Mouse (Mus musculus): Measurements from ENCODE around the gene Slc8a1.

Gene Slc8a1

GRCm38 (mm10) chr17:81669062-81669815 is 68.9 kb downstream of the Slc8a1 start:
- peak; percentile 41 for ATAC-seq (ENCODE audit: low TSS enrichment)

GRCm38 (mm10) chr17:81668466-81668865 is 69.7 kb downstream of the Slc8a1 start:
- 0 out of 2 replicates have a peak, but pooled peaks have one; percentile 12 for ATAC-seq (ENCODE audit: low TSS enrichment)

GRCm38 (mm10) chr17:81667935-81668334 is 70.2 kb downstream of the Slc8a1 start:
- no peak for ATAC-seq (ENCODE audit: low TSS enrichment)

DNA sequence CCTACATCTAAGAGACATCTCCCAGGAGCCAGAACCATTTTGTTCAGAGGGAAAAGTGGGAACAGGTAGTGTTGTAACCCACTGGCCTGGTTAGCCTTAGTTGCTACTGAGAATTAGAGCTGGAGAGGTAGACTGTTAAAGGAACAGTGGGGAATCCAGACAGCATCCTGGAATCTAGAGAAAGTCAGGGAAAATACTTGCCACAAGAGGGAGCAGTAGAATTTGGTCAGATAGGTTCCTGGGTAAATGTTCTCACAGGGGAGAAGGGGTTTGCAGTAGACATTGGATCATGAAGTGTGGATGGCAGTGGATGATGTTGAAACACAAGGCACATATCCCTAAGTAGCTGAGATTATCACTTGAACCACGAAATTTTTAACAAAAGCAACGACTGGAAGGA is 71.6 kb downstream of the Slc8a1 start:
- ATAC-seq (ENCODE audit: low TSS enrichment): peak; percentile 50

DNA sequence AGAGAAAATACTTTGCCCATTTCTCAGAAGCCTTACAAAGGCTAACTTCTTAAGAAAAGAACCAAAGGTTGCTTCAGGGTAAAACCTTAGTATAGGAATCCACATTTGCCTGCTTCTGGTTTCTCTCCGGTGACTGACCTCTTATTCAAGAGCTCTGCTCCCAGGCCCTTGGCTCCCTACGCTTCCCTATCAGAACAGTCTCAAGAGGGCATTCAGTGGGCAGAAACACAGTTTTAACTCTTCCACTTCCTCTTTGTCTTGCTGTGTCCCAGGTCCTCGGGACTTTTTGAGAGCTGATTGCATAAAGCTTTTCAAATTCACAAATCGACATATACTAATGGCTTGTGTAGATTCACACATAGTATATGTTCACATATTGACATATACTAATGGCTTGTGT is 73.3 kb downstream of the Slc8a1 start:
- ATAC-seq (ENCODE audit: low TSS enrichment): no peak

DNA sequence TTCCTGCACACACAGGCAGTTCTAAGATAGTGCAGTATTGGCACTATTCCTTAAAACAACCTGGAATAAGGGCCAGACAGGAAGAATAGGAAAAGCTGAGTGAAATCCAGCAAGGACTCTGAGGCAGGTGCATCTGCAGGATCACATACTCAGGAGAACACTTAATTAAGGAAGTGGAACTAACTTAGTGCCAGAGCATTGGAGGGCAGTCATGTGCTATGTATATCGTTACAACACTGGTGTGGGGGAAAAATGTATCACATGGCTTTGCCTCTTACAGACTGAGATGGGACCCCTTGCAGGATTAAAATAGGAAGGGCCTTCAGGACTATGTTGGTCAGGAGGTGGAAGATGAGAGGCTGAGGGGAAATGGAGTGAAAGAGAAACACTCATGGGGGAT is 80.3 kb downstream of the Slc8a1 start:
- ATAC-seq (ENCODE audit: low TSS enrichment): no peak; the same call in 1 of the 2 replicates

DNA sequence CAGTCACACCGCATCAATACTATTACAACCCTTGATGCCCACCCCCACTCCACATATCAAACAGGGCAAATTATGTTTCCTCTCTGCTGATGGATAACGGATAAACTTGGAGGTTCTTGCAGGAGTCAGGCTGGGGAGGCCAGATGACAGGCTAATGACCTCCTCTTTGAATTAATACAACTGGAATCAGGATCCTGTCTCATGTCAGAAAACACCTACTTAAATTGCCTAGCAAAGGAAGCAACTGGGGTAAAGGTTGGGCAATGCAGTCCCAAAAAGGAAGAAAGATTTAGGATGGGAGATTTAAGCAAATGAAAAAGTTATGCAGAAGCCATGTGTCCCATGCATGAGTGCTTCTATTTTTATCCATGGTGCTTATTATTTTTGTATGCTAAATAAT is 83.6 kb downstream of the Slc8a1 start:
- ATAC-seq (ENCODE audit: low TSS enrichment): no peak

DNA sequence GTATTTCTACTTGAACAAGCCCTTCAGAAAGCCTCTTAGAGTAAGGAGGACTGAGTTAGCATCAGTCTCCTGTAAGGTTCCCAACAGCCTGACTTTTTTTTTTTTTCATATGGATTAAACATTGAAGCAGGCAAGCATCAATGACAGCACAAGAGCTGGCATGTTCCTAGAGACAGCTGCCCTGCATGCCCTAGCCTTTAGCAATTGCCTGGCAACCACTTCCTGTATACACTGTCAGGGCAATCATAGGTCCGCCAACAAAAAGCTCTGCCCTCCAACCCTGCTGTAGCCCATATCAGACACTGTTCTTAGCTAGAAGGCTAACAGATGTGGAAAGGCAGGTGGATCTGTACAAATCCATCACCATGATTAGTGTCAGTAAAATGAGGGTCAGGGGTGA is 85.2 kb downstream of the Slc8a1 start:
- ATAC-seq (ENCODE audit: low TSS enrichment): no peak

GRCm38 (mm10) chr17:81636822-81637221 is 101.4 kb downstream of the Slc8a1 start:
- 0 out of 2 replicates have a peak, but pooled peaks have one; percentile 6 for ATAC-seq (ENCODE audit: low TSS enrichment)

DNA sequence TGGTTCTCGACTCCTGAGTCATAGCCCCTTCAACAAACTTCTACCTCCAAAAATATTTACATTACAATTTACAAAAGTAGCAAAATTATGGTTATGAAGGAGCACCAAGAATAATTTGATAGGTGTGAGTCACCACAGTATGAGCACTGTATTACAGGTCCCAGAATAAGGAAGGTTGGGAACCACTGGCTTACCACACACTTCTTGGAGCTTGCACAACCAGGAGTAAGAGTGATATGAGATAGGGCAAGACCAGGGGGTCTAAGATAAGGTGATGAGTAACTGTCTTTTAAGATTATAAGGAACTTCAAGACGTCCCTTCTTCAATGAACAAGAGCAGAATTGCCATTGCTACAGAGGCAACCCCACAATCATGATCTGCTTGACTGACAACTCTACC is 107.7 kb downstream of the Slc8a1 start:
- no peak for ATAC-seq (ENCODE audit: low TSS enrichment)

DNA sequence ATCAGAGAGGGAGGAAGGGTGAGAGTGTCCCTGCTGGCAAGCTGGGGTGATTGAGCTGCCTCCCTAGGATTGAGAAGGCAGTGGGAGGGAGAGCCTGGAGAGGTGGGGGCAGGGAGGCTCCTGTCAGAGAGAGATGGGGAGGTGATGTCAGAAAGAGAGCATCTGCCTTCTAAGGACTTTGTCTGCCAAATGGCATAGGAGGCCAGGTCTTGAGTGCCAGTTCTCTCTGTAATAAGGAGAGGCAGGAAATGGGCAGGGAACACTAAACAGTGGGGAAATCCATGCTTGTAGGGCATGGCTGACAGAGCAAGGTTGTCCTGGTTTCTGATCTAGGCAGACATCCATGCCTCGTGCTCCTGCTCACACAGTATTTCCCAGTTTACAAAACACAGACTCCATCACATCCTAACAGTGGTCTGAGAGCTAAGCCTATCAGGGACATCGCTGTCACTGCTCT is 117.0 kb downstream of the Slc8a1 start:
- peak; percentile 68 for ATAC-seq (ENCODE audit: low TSS enrichment)

- peak; percentile 32; the same call in 1 of the 2 replicates for ATAC-seq (ENCODE audit: low TSS enrichment)
These were observed 119.7 kb downstream of the Slc8a1 start for GRCm38 (mm10) chr17:81618461-81618860.

GRCm38 (mm10) chr17:81616326-81616725 is 121.9 kb downstream of the Slc8a1 start:
- ATAC-seq (ENCODE audit: low TSS enrichment): no peak

GRCm38 (mm10) chr17:81615391-81615790 is 122.8 kb downstream of the Slc8a1 start:
- no peak for ATAC-seq (ENCODE audit: low TSS enrichment)

GRCm38 (mm10) chr17:81607515-81607914 is 130.7 kb downstream of the Slc8a1 start:
- no peak for ATAC-seq (ENCODE audit: low TSS enrichment)

- no peak for ATAC-seq (ENCODE audit: low TSS enrichment)
These were observed 132.1 kb downstream of the Slc8a1 start for GRCm38 (mm10) chr17:81606084-81606483.

- no peak for ATAC-seq (ENCODE audit: low TSS enrichment)
These were observed 132.9 kb downstream of the Slc8a1 start for GRCm38 (mm10) chr17:81605219-81605660.

DNA sequence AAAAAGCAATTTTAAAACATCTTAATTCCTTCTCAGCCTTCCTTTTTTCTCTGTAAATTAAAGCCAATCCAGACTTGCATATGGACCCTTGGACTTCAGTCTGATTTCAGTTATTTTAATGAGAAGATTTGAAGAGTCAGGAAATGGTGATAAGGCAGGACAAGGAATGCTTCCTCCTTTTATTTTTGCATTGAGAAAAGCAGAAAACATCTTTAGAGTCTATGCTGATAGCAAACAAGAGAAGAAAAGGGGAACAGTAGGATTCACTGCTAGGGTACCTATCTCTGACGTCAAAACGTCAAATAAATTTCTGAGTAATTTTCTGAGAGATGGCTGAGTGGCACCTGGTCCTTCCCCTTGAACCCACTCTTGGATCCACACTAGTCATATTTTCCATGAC is 139.1 kb downstream of the Slc8a1 start:
- ATAC-seq (ENCODE audit: low TSS enrichment): no peak

GRCm38 (mm10) chr17:81589791-81590190 is 148.4 kb downstream of the Slc8a1 start:
- ATAC-seq (ENCODE audit: low TSS enrichment): peak; percentile 36

- peak; percentile 45 for ATAC-seq (ENCODE audit: low TSS enrichment)
These were observed 151.4 kb downstream of the Slc8a1 start for GRCm38 (mm10) chr17:81586759-81587158.

DNA sequence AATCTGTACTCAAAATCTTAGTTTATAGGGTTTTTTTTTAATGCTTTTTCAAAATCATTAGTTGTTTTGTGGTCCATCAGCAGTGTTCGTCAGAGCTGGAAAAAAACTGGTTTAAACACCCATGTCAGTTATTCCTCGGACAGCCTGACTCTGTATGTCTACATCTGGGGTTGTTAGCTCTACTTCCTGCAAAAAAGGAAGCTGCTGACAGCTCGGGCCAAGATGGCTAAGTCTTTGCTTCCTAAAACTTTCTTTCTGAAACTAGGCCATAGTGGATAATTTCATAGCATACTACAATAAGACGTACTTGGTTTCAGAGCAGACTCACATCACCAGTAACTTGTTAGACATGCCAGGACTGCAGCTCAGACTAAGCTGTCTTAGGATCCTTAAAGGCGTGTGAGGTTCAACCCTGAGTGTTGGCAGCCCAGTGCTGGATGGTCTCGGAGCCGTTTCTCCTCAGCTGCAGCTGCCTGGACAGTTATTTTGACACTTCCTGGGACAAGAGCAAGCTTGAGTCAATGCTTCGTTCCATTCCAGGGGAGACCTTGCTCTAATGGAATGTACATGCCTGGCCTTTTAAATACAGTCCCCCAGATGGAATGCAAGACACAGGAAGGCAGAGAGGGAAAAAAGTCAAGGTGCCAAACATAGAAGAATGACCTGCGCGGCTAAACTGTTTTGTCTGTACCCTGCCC is 158.3 kb downstream of the Slc8a1 start:
- ATAC-seq (ENCODE audit: low TSS enrichment): no peak

DNA sequence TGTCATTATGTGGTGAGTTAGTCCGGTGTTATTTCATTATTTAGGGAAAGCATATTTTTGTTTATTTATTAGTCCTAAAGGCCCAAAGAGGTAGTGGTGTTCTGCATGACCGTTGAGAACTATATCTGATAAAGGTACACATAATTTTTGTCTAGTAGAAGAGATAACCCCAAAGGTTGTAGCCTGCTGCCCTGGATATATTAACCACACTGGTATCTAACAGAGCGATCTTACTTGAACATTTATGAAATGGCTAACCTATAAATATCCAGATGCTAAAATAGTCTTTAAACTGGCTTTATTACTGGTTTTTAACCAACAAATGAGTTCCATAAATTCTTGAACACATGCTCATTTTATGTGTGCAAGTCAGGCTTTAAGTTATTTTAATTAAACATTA is 161.3 kb downstream of the Slc8a1 start:
- no peak for ATAC-seq (ENCODE audit: low TSS enrichment)
